Mouse (Mus musculus) CH12.LX (cell line): ENCODE results near the gene Adgrg1. TPM values are rescaled to one million over a fixed set of nuclear protein-coding genes. Genes with fewer than 3 reads are reported as not detected.

ENCODE experiments used
- DNase-seq: peaks from one replicate; pipeline ENCODE4 v3.0.0-alpha.2; 2013; ENCODE audit errors: extremely low read depth
- H3K27ac ChIP-seq: 2 replicates; pipeline ENCODE4 v1.5.1; 2012; ENCODE audit warnings: low read depth, mild to moderate bottlenecking, control low read depth, moderate library complexity; ENCODE audit not compliant: insufficient read depth
- H3K27me3 ChIP-seq: replicated peaks from 2 replicates; pipeline ENCODE3; 2012; ENCODE audit warnings: inconsistent platforms
- H3K36me3 ChIP-seq, 2 experiments: replicated peaks in 1 of 2; 2 replicates each; pipeline versions ENCODE3 to v1.6.1; 2012; ENCODE audit warnings: inconsistent platforms in 1 of 2, low read length in 1 of 2, mild to moderate bottlenecking in 1 of 2, mixed read lengths in 1 of 2, moderate library complexity in 1 of 2; ENCODE audit not compliant: control insufficient read depth in 1 of 2, insufficient read depth in 1 of 2
- H3K4me1 ChIP-seq, 2 experiments: 2 replicates each; pipeline ENCODE4 v1.6.1; 2012; ENCODE audit warnings: inconsistent platforms in 1 of 2, moderate library complexity in 1 of 2; ENCODE audit not compliant: insufficient read depth in 2 of 2, control insufficient read depth in 1 of 2
- H3K4me2 ChIP-seq: 2 replicates; pipeline ENCODE4 v1.6.1; 2012; ENCODE audit warnings: low read depth, mild to moderate bottlenecking, control low read depth; ENCODE audit not compliant: poor library complexity, insufficient read depth, severe bottlenecking
- H3K4me3 ChIP-seq, 3 experiments: fragments of 150-350 bp in 1 of 3; sonication (generic) in 1 of 3; replicated peaks in 1 of 3; 2 replicates each; pipeline versions ENCODE3 to v1.5.1; 2011 to 2012; ENCODE audit warnings: low read depth in 2 of 3, low read length in 2 of 3, mild to moderate bottlenecking in 2 of 3, moderate library complexity in 2 of 3, control low read depth in 1 of 3, improper control_type of control experiment in 1 of 3, inconsistent platforms in 1 of 3, mixed read lengths in 1 of 3; ENCODE audit not compliant: poor library complexity in 1 of 3
- H3K79me2 ChIP-seq: replicated peaks from 2 replicates; pipeline ENCODE4 v1.6.1; 2012; ENCODE audit warnings: mild to moderate bottlenecking, moderate library complexity; ENCODE audit not compliant: control insufficient read depth, poor library complexity, insufficient read depth, severe bottlenecking; ENCODE audit errors: extremely low read depth
- H3K9ac ChIP-seq: 2 replicates; pipeline ENCODE4 v1.6.1; 2012; ENCODE audit warnings: low read depth, mild to moderate bottlenecking, control low read depth, moderate library complexity; ENCODE audit not compliant: insufficient read depth
- H3K9me3 ChIP-seq: replicated peaks from 2 replicates; pipeline ENCODE3; 2012; ENCODE audit warnings: low read length, inconsistent platforms, mixed read lengths
- BHLHE40 ChIP-seq: IDR thresholded peaks from 2 replicates; pipeline ENCODE4 v1.6.1; 2011; ENCODE audit warnings: mild to moderate bottlenecking, low read depth, low read length, improper control_type of control experiment
- CHD1 ChIP-seq: IDR thresholded peaks from 2 replicates; pipeline ENCODE4 v1.6.1; 2012; ENCODE audit warnings: low read depth, low read length, improper control_type of control experiment, inconsistent platforms
- CHD2 ChIP-seq: IDR thresholded peaks from 2 replicates; pipeline ENCODE4 v1.6.1; 2011; ENCODE audit warnings: low read length, improper control_type of control experiment
- CTCF ChIP-seq, 2 experiments: IDR thresholded peaks in 1 of 2; conservative IDR thresholded peaks in 1 of 2; 2 replicates each; pipeline ENCODE4 v1.5.1; 2011 to 2012; ENCODE audit warnings: low read depth in 2 of 2, low read length in 2 of 2, improper control_type of control experiment in 1 of 2, inconsistent platforms in 1 of 2, mild to moderate bottlenecking in 1 of 2, moderate library complexity in 1 of 2
- E2F4 ChIP-seq: IDR thresholded peaks from 2 replicates; pipeline ENCODE4 v1.6.1; 2011; ENCODE audit warnings: low read depth, low read length, improper control_type of control experiment; ENCODE audit not compliant: insufficient replicate concordance
- EP300 ChIP-seq: IDR thresholded peaks from 2 replicates; pipeline ENCODE4 v1.6.1; 2011; ENCODE audit warnings: low read length, improper control_type of control experiment
- ETS1 ChIP-seq: conservative IDR thresholded peaks from 2 replicates; pipeline ENCODE4 v1.6.1; 2012; ENCODE audit warnings: low read depth, mild to moderate bottlenecking, inconsistent platforms, low read length, improper control_type of control experiment, moderate library complexity
- HCFC1 ChIP-seq: IDR thresholded peaks from 2 replicates; pipeline ENCODE4 v1.6.1; 2012; ENCODE audit warnings: low read depth, mild to moderate bottlenecking, inconsistent platforms, low read length, improper control_type of control experiment
- IRF4 ChIP-seq: IDR thresholded peaks from 2 replicates; pipeline ENCODE4 v1.6.1; 2014; ENCODE audit warnings: low read depth, mild to moderate bottlenecking, inconsistent platforms, low read length, improper control_type of control experiment
- JUND ChIP-seq: conservative IDR thresholded peaks from 2 replicates; pipeline ENCODE4 v1.6.1; 2011; ENCODE audit warnings: low read depth, low read length, improper control_type of control experiment
- KAT2A ChIP-seq: IDR thresholded peaks from 2 replicates; pipeline ENCODE4 v1.6.1; 2012; ENCODE audit warnings: low read length, improper control_type of control experiment, inconsistent platforms; ENCODE audit not compliant: insufficient replicate concordance
- MAFK ChIP-seq: IDR thresholded peaks from 2 replicates; pipeline ENCODE4 v1.6.1; 2011; ENCODE audit warnings: low read length, improper control_type of control experiment; ENCODE audit not compliant: insufficient replicate concordance
- MAX ChIP-seq: IDR thresholded peaks from 2 replicates; pipeline ENCODE4 v1.6.1; 2011; ENCODE audit warnings: low read length, improper control_type of control experiment
- MAZ ChIP-seq: IDR thresholded peaks from 2 replicates; pipeline ENCODE4 v1.6.1; 2012; ENCODE audit warnings: low read depth, mild to moderate bottlenecking, inconsistent platforms, low read length, improper control_type of control experiment, moderate library complexity
- MEF2A ChIP-seq: IDR thresholded peaks from 2 replicates; pipeline ENCODE4 v1.6.1; 2014; ENCODE audit warnings: low read depth, mild to moderate bottlenecking, inconsistent platforms, low read length, improper control_type of control experiment, borderline replicate concordance
- MXI1 ChIP-seq: IDR thresholded peaks from 2 replicates; pipeline ENCODE4 v1.6.1; 2011; ENCODE audit warnings: mild to moderate bottlenecking, low read depth, low read length, improper control_type of control experiment
- MYC ChIP-seq: IDR thresholded peaks from 2 replicates; pipeline ENCODE4 v1.6.1; 2011; ENCODE audit warnings: low read depth, mild to moderate bottlenecking, improper control_type of control experiment, low read length
- NELFE ChIP-seq: IDR thresholded peaks from 2 replicates; pipeline ENCODE4 v1.6.1; 2011; ENCODE audit warnings: low read depth, low read length, improper control_type of control experiment
- NRF1 ChIP-seq: IDR thresholded peaks from 2 replicates; pipeline ENCODE4 v1.6.1; 2014; ENCODE audit warnings: low read depth, mild to moderate bottlenecking, inconsistent platforms, low read length, improper control_type of control experiment, moderate library complexity
- PAX5 ChIP-seq: IDR thresholded peaks from 2 replicates; pipeline ENCODE4 v1.6.1; 2012; ENCODE audit warnings: low read length, inconsistent platforms, mixed read lengths
- POLR2A ChIP-seq: IDR thresholded peaks from 2 replicates; pipeline ENCODE4 v1.6.1; 2011; ENCODE audit warnings: low read depth, mild to moderate bottlenecking, improper control_type of control experiment, low read length
- POLR2AphosphoS2 ChIP-seq: IDR thresholded peaks from 2 replicates; pipeline ENCODE4 v1.6.1; 2011; ENCODE audit warnings: low read depth, low read length, improper control_type of control experiment
- RAD21 ChIP-seq: IDR thresholded peaks from 2 replicates; pipeline ENCODE4 v1.6.1; 2011; ENCODE audit warnings: low read depth, mild to moderate bottlenecking, low read length, improper control_type of control experiment, moderate library complexity
- RCOR1 ChIP-seq: conservative IDR thresholded peaks from 2 replicates; pipeline ENCODE4 v1.6.1; 2012; ENCODE audit warnings: low read depth, mild to moderate bottlenecking, inconsistent platforms, low read length, improper control_type of control experiment
- SIN3A ChIP-seq: IDR thresholded peaks from 2 replicates; pipeline ENCODE4 v1.6.1; 2012; ENCODE audit warnings: low read length, improper control_type of control experiment, inconsistent platforms
- SMC3 ChIP-seq: IDR thresholded peaks from 2 replicates; pipeline ENCODE4 v1.6.1; 2011; ENCODE audit warnings: low read depth, low read length, improper control_type of control experiment
- TCF12 ChIP-seq: IDR thresholded peaks from 2 replicates; pipeline ENCODE4 v1.6.1; 2014; ENCODE audit warnings: low read depth, mild to moderate bottlenecking, inconsistent platforms, low read length, improper control_type of control experiment
- UBTF ChIP-seq: IDR thresholded peaks from 2 replicates; pipeline ENCODE4 v1.6.1; 2012; ENCODE audit warnings: low read depth, mild to moderate bottlenecking, inconsistent platforms, low read length, improper control_type of control experiment, moderate library complexity
- USF1 ChIP-seq: IDR thresholded peaks from 2 replicates; pipeline ENCODE4 v1.6.1; 2014; ENCODE audit warnings: low read depth, mild to moderate bottlenecking, inconsistent platforms, low read length, improper control_type of control experiment
- USF2 ChIP-seq: conservative IDR thresholded peaks from 2 replicates; pipeline ENCODE4 v1.6.1; 2011; ENCODE audit warnings: low read depth, low read length, improper control_type of control experiment
- ZC3H11A ChIP-seq: IDR thresholded peaks from 2 replicates; pipeline ENCODE4 v1.6.1; 2012; ENCODE audit warnings: low read depth, mild to moderate bottlenecking, inconsistent platforms, low read length, improper control_type of control experiment
- ZKSCAN1 ChIP-seq: IDR thresholded peaks from 2 replicates; pipeline ENCODE4 v1.6.1; 2012; ENCODE audit warnings: low read depth, inconsistent platforms, low read length, improper control_type of control experiment, borderline replicate concordance
- ZMIZ1 ChIP-seq: IDR thresholded peaks from 2 replicates; pipeline ENCODE4 v1.6.1; 2012; ENCODE audit warnings: low read depth, mild to moderate bottlenecking, inconsistent platforms, low read length, improper control_type of control experiment
- ZNF384 ChIP-seq: IDR thresholded peaks from 2 replicates; pipeline ENCODE4 v1.6.1; 2012; ENCODE audit warnings: low read depth, low read length, improper control_type of control experiment, inconsistent platforms
- dilution Hi-C: fragments of 300-500 bp; cut with MboI; formaldehyde crosslinking; loops from 2 replicates; pipeline ENCODE4 v1.14.3; 2020; ENCODE audit warnings: low sequenced_read_pairs; ENCODE audit not compliant: extremely low pct_unique_long_range_greater_than_20kb, extremely low pct_ligation_motif_present
- in situ Hi-C: fragments of 300-500 bp; cut with MboI; formaldehyde crosslinking; loops from 3 replicates; pipeline ENCODE4 v1.14.3; 2019; ENCODE audit warnings: low sequenced_read_pairs, low pct_ligation_motif_present, low pct_unique_long_range_greater_than_20kb, mixed read lengths
- polyA plus RNA-seq: library from polyadenylated mRNA; unstranded; fragments of >175 nt; gene quantifications from 2 replicates; pipeline ENCODE4 v1.2.1, GENCODE M21; 2012; ENCODE audit warnings: low read depth; ENCODE audit not compliant: insufficient read length
- total RNA-seq, 2 experiments: library from RNA; depleted of rRNA; stranded (reverse); fragments of 300-350 nt in 1 of 2; fragments of >200 nt in 1 of 2; gene quantifications; 2 replicates each; pipeline ENCODE4 v1.2.3; 2012 to 2014

Gene Adgrg1
- total and polyA plus RNA-seq, 3 experiments, result 0.42 to 2.5 (median 1.2) TPM

GRCm38 (mm10) chr8:94954921-94955758 lies 19.4 kb upstream of the Adgrg1 start (continued):
- TF ChIP-seq RAD21 (peak; percentile 82), NRF1 (0 out of 2 replicates have a peak, but pooled peaks have one; percentile 16), ZC3H11A (no peak; the same call in 1 of the 2 replicates), NELFE (peak; percentile 40; the same call in 1 of the 2 replicates), SIN3A (no peak), POLR2A (no peak), MAFK (peak; percentile 57; the same call in 1 of the 2 replicates), ZMIZ1 (no peak), E2F4 (no peak), MXI1 (0 out of 2 replicates have a peak, but pooled peaks have one; percentile 14)

DNA sequence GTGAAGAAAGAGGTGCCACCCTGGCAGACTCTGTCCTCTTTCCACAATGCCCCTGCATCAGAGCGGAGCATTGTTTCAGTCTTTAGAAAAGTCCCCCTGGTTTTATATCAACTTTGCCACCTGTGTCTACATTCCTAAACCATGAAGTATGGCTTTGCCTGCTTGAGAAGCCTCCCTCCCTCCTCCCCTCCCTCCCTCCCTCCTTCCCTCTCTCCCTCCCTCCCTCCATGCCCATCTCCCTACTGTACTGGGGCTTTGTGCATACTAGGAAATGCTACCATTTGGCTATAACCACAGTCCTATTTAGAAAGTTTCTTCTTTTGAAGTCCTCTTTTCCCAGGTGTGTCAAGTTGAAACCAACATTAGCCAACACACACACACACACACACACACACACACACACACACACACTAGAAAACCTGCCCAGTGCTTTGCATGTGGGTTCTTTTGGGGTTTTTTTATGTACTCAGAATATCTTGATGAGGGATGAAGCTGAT lies 18.4 kb upstream of the Adgrg1 start:
- Histone ChIP-seq H3K27me3 (peaks cover 9% of the 10 kb centered on the region), H3K9ac (no peak overlapping the region), H3K36me3 (no peaks in the 10 kb centered on the region), H3K9me3 (no peaks in the 10 kb centered on the region), H3K79me2 (no peaks in the 10 kb centered on the region), H3K4me3 (no peak overlapping the region), H3K4me2 (peak overlapping the region; percentile 55), H3K4me1 (peaks cover 17 to 39% of the 10 kb centered on the region in 2 experiments), H3K27ac (no peak overlapping the region)
- peak; percentile 73 for DNase-seq
- dilution Hi-C loops, result no loop called here
- in situ Hi-C loops, result no loop called here
- no peak for TF ChIP-seq MAX
- TF ChIP-seq MYC, result peak; percentile 20; the same call in 1 of the 2 replicates
- no peak for TF ChIP-seq SMC3
- TF ChIP-seq PAX5, result no peak
- no peak for TF ChIP-seq POLR2AphosphoS2
- peak; percentile 82 for TF ChIP-seq ZNF384
- TF ChIP-seq ZC3H11A, result no peak
- TF ChIP-seq KAT2A, result no peak
- TF ChIP-seq BHLHE40, result peak; percentile 72
- TF ChIP-seq ZKSCAN1, result no peak
- TF ChIP-seq E2F4, result no peak
- peak; percentile 83 for TF ChIP-seq EP300
- TF ChIP-seq ETS1, result peak; percentile 75
- peak; percentile 77; the same call in 1 of the 2 replicates for TF ChIP-seq RCOR1
- no peak for TF ChIP-seq CTCF (conservative IDR thresholded peaks at IDR 0.05 in 1 of 2, IDR thresholded peaks at IDR 0.05 in 1 of 2; ENCODE audit: low read depth in 2 of 2, low read length in 2 of 2)
- no peak for TF ChIP-seq HCFC1
- TF ChIP-seq SIN3A, result peak; percentile 41; the same call in 1 of the 2 replicates
- no peak for TF ChIP-seq USF2
- TF ChIP-seq ZMIZ1, result no peak
- peak; percentile 72 for TF ChIP-seq TCF12
- peak; percentile 83 for TF ChIP-seq MAFK
- TF ChIP-seq IRF4, result peak; percentile 92
- 0 out of 2 replicates have a peak, but pooled peaks have one; percentile 52 for TF ChIP-seq MAZ
- TF ChIP-seq USF1, result no peak
- TF ChIP-seq NRF1, result no peak
- peak; percentile 91 for TF ChIP-seq MEF2A
- no peak for TF ChIP-seq RAD21
- no peak for TF ChIP-seq CHD1
- 0 out of 2 replicates have a peak, but pooled peaks have one; percentile 10 for TF ChIP-seq JUND
- 0 out of 2 replicates have a peak, but pooled peaks have one; percentile 10 for TF ChIP-seq CHD2
- no peak for TF ChIP-seq UBTF
- no peak for TF ChIP-seq POLR2A
- TF ChIP-seq, all 38 proteins: peak for 14
